ENCODE assay signal across 14 mouse cellular contexts in the genomic region with DNA sequence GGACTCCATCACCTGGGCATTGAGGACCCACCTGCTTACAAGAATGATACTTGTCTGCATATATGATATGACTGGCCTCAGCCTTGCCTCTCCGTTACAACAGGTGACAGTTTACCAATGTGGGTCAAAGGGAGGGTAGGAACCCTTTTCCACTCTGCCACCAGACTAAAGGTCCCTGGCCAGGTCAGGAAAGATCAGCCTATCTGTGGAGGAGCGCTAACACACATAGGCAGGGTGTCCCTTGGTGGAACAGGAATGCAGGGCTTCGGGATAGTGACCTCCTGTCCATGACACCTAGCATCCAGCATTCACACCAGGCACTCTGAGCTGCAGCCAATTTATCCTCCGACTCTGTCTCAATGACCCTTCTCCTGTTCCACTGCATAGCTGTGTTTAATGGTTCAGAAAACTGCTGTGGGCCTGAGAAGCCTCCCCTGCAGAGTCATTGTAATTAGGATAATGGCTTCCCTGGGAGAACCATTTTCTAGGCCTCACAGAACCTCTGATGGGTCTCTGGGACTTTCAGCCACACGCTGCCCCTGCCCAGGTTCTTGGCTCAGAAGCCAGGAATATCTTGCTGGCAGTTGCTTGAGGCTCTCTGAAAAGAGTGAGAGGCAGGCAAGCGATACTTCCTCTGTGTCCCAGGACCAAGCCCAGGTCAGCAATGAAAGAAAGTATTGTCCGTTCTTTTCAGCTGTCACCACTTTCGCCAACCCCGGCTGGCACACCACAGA. TPM values are rescaled to one million over a fixed set of nuclear protein-coding genes. Genes with fewer than 3 reads are reported as not detected.
DNase-seq lines count a peak whose midpoint lies in the region; ATAC-seq and TF ChIP-seq lines count a peak whose summit lies in the region.
"Had no signal": no experiment of that assay in that cellular context is flagged by ENCODE, and none has a peak within 500 bp of the region (broad histone marks: within the 10 kb centered on the region; RNA-seq: fewer than 3 reads in every experiment).

No protein-coding gene starts in this region.

- ATAC-seq in embryonic facial prominence, embryonic 14.5 days (ENCODE audit: low read depth): no peak
- ATAC-seq in neural tube, embryonic 12.5 days (ENCODE audit: low FRiP score, low read depth): peak; percentile 26; the same call in 1 of the 2 replicates
- ATAC-seq in neural tube, embryonic 14.5 days (ENCODE audit: low read depth): peak; percentile 42; the same call in 1 of the 2 replicates

- no peaks in the 10 kb centered on the region for H3K9me3 ChIP-seq in embryonic facial prominence, embryonic 14.5 days (ENCODE audit: control insufficient read depth, low read length)
- H3K9me3 ChIP-seq in embryonic facial prominence, embryonic 10.5 days: no peaks in the 10 kb centered on the region
- H3K9me3 ChIP-seq in neural tube, embryonic 12.5 days: no peaks in the 10 kb centered on the region
- H3K9me3 ChIP-seq in neural tube, embryonic 14.5 days (ENCODE audit: control insufficient read depth, low read length): no peaks in the 10 kb centered on the region
- H3K9me3 ChIP-seq: liver, embryonic 15.5 days; midbrain, embryonic 12.5 days; stomach, embryonic 15.5 days had no signal

- H3K4me2 ChIP-seq in embryonic facial prominence, embryonic 14.5 days (ENCODE audit: low read depth, low read length): no peak overlapping the region
- H3K4me2 ChIP-seq in neural tube, embryonic 12.5 days (replicated peaks): 0 out of 2 replicates have a peak overlapping the region, but pooled peaks have one; percentile 9
- H3K4me2 ChIP-seq in neural tube, embryonic 14.5 days (ENCODE audit: low read depth, low read length): no peak overlapping the region
- H3K4me2 ChIP-seq: liver, embryonic 15.5 days; midbrain, embryonic 12.5 days; stomach, embryonic 15.5 days had no signal

- no peak overlapping the region for H3K9ac ChIP-seq in embryonic facial prominence, embryonic 14.5 days (ENCODE audit: low read depth, low read length)
- no peak overlapping the region for H3K9ac ChIP-seq in neural tube, embryonic 12.5 days
- H3K9ac ChIP-seq in neural tube, embryonic 14.5 days (replicated peaks; ENCODE audit: low read depth, low read length): no peak overlapping the region
- H3K9ac ChIP-seq: liver, embryonic 15.5 days; midbrain, embryonic 12.5 days; stomach, embryonic 15.5 days had no signal

- WGBS in embryonic facial prominence, embryonic 14.5 days: 40% methylated on average over 9 of the region's 9 CpGs
- WGBS in embryonic facial prominence, embryonic 10.5 days: 28% methylated on average over 9 of the region's 9 CpGs
- 25% methylated on average over 9 of the region's 9 CpGs for WGBS in neural tube, embryonic 12.5 days
- WGBS in kidney, adult 2 months: 44% methylated on average over 9 of the region's 9 CpGs
- 23% methylated on average over 9 of the region's 9 CpGs for WGBS in neural tube, embryonic 14.5 days
- WGBS in lung, adult 2 months: 71% methylated on average over 9 of the region's 9 CpGs

- TF ChIP-seq CTCF in kidney, adult 2 months (conservative IDR thresholded peaks at IDR 0.05; ENCODE audit: insufficient read depth, insufficient read length, low read depth, low read length): no peak
- TF ChIP-seq CTCF in lung, adult 2 months (IDR thresholded peaks at IDR 0.05; ENCODE audit: insufficient read depth, low read length): no peak

- H3K36me3 ChIP-seq in embryonic facial prominence, embryonic 14.5 days (ENCODE audit: control insufficient read depth, insufficient read depth, low read length): no peaks in the 10 kb centered on the region
- no peaks in the 10 kb centered on the region for H3K36me3 ChIP-seq in embryonic facial prominence, embryonic 10.5 days (replicated peaks)
- no peaks in the 10 kb centered on the region for H3K36me3 ChIP-seq in neural tube, embryonic 12.5 days
- H3K36me3 ChIP-seq in kidney, adult 2 months (ENCODE audit: control insufficient read depth, insufficient read depth, low read length): no peaks in the 10 kb centered on the region
- no peaks in the 10 kb centered on the region for H3K36me3 ChIP-seq in neural tube, embryonic 14.5 days (ENCODE audit: control insufficient read depth, insufficient read depth, low read length)
- H3K36me3 ChIP-seq: liver, embryonic 15.5 days; midbrain, embryonic 12.5 days; stomach, embryonic 15.5 days had no signal

- no peaks in the 10 kb centered on the region for H3K4me1 ChIP-seq in embryonic facial prominence, embryonic 14.5 days (ENCODE audit: control insufficient read depth, insufficient read depth, low read length)
- peaks cover 22% of the 10 kb centered on the region for H3K4me1 ChIP-seq in embryonic facial prominence, embryonic 10.5 days
- peaks cover 28% of the 10 kb centered on the region for H3K4me1 ChIP-seq in neural tube, embryonic 12.5 days
- H3K4me1 ChIP-seq in kidney, adult 2 months (ENCODE audit: control insufficient read depth, insufficient read depth, low read length): peaks cover 8% of the 10 kb centered on the region; the same call in 1 of the 2 replicates
- peaks cover 21% of the 10 kb centered on the region for H3K4me1 ChIP-seq in neural tube, embryonic 14.5 days (ENCODE audit: control insufficient read depth, insufficient read depth, low read length)
- H3K4me1 ChIP-seq in lung, adult 2 months (ENCODE audit: control insufficient read depth, insufficient read depth, low read length): no peaks in the 10 kb centered on the region
- H3K4me1 ChIP-seq: liver, embryonic 15.5 days had no signal

- DNase-seq in embryonic facial prominence, embryonic 14.5 days (ENCODE audit: low spot score): peak; percentile 7
- DNase-seq in embryonic facial prominence, embryonic 10.5 days (ENCODE audit: low spot score): no peak
- no peak for DNase-seq in neural tube, embryonic 10.5 days (ENCODE audit: extremely low spot score, low spot score)
- peak; percentile 65 for DNase-seq in kidney, adult 2 months
- DNase-seq in urinary bladder, postnatal 4 days (ENCODE audit: low spot score in 2 of 2): no peak
- DNase-seq in lung, adult 2 months: no peak
- DNase-seq: B cell, adult 2 months; gastrocnemius, adult 2 months had no signal

- no peak overlapping the region for H3K27ac ChIP-seq in embryonic facial prominence, embryonic 14.5 days (replicated peaks; ENCODE audit: low read depth, low read length)
- H3K27ac ChIP-seq in embryonic facial prominence, embryonic 10.5 days (replicated peaks): no peak overlapping the region
- no peak overlapping the region for H3K27ac ChIP-seq in neural tube, embryonic 12.5 days
- H3K27ac ChIP-seq in kidney, adult 2 months (ENCODE audit: insufficient read depth, low read depth, low read length): no peak overlapping the region
- H3K27ac ChIP-seq in neural tube, embryonic 14.5 days (ENCODE audit: low read depth, low read length): no peak overlapping the region
- H3K27ac ChIP-seq: gastrocnemius, adult 2 months; liver, embryonic 15.5 days; midbrain, embryonic 12.5 days; stomach, embryonic 15.5 days had no signal

- peaks cover 23% of the 10 kb centered on the region for H3K27me3 ChIP-seq in embryonic facial prominence, embryonic 14.5 days (replicated peaks; ENCODE audit: control insufficient read depth, insufficient read depth, low read length)
- peaks cover 55% of the 10 kb centered on the region for H3K27me3 ChIP-seq in embryonic facial prominence, embryonic 10.5 days (replicated peaks; ENCODE audit: low read depth, poor library complexity, severe bottlenecking)
- peaks cover 28% of the 10 kb centered on the region for H3K27me3 ChIP-seq in neural tube, embryonic 12.5 days (replicated peaks)
- H3K27me3 ChIP-seq in kidney, adult 2 months (replicated peaks; ENCODE audit: control insufficient read depth, insufficient read depth, low read length): no peaks in the 10 kb centered on the region
- H3K27me3 ChIP-seq in neural tube, embryonic 14.5 days (ENCODE audit: control insufficient read depth, insufficient read depth, low read length): no peaks in the 10 kb centered on the region

- no peak overlapping the region for H3K4me3 ChIP-seq in embryonic facial prominence, embryonic 14.5 days (ENCODE audit: low read depth, low read length)
- no peak overlapping the region for H3K4me3 ChIP-seq in embryonic facial prominence, embryonic 10.5 days
- no peak overlapping the region for H3K4me3 ChIP-seq in neural tube, embryonic 12.5 days
- H3K4me3 ChIP-seq in kidney, adult 2 months (ENCODE audit: insufficient read depth, low read depth, low read length): no peak overlapping the region
- H3K4me3 ChIP-seq in neural tube, embryonic 14.5 days (ENCODE audit: low read depth, low read length): no peak overlapping the region
- no peak overlapping the region for H3K4me3 ChIP-seq in lung, adult 2 months (replicated peaks; ENCODE audit: extremely low read depth, low read depth, low read length)
- H3K4me3 ChIP-seq: gastrocnemius, adult 2 months; liver, embryonic 15.5 days; midbrain, embryonic 12.5 days; stomach, embryonic 15.5 days had no signal

- no peak for TF ChIP-seq POLR2A in kidney, adult 2 months (IDR thresholded peaks at IDR 0.05; ENCODE audit: low read depth, low read length)
- no peak for TF ChIP-seq POLR2A in lung, adult 2 months (IDR thresholded peaks at IDR 0.05; ENCODE audit: borderline replicate concordance, extremely low read depth, low read depth, low read length)

RNA-seq across cellular contexts. Expression of a gene that starts 43.1 kb away (rescaled TPM):
- polyA plus RNA-seq in embryonic facial prominence, embryonic 14.5 days (2014; fragmentation: Nextera tagmentation; extraction: Ambion mirVana): 0.45 and 1.2 TPM in 2 replicates
- polyA plus RNA-seq in embryonic facial prominence, embryonic 10.5 days (2016; fragmentation: Nextera tagmentation; extraction: Ambion mirVana): 0.24 and 0.32 TPM in 2 replicates
- 1.0 TPM in 2 replicates for polyA plus RNA-seq in neural tube, embryonic 12.5 days (2016; fragmentation: Nextera tagmentation; extraction: Ambion mirVana)
- 9.7 and 10.3 TPM in 2 replicates for polyA plus RNA-seq in kidney, adult 2 months (2012; rRNA removed)
- polyA plus RNA-seq in neural tube, embryonic 14.5 days (2014; fragmentation: Nextera tagmentation; extraction: Ambion mirVana): 5.7 and 7.6 TPM in 2 replicates
- polyA plus RNA-seq in lung, adult 2 months (2012; rRNA removed): 0.35 TPM in 1 of 2 replicates, not detected in the other
- polyA plus RNA-seq: heart, postnatal 0 days had no signal

Comparison
In these comparisons a context has a peak if more than half of its experiments do, and no peak if none do; other contexts are left out.
1. DNase-seq: peak in embryonic facial prominence, embryonic 14.5 days (single experiment) and kidney, adult 2 months (single experiment); none in embryonic facial prominence, embryonic 10.5 days (single experiment), neural tube, embryonic 10.5 days (single experiment), urinary bladder, postnatal 4 days (0 of 2) and lung, adult 2 months (single experiment).